Mouse (Mus musculus): ENCODE data around the gene Iffo1. TPM values are rescaled to one million over a fixed set of nuclear protein-coding genes. Genes with fewer than 3 reads are reported as not detected.

Gene Iffo1
- polyA plus RNA-seq, 1 experiment: 51.8 TPM

- TF ChIP-seq CTCF (IDR thresholded peaks at IDR 0.05; ENCODE audit: low read depth, low read length): no peak
- TF ChIP-seq POLR2A (IDR thresholded peaks at IDR 0.05; ENCODE audit: borderline replicate concordance, low read depth, low read length): no peak
- Histone ChIP-seq H3K27ac (ENCODE audit: insufficient read depth, low read depth, low read length) (no peak overlapping the region), H3K4me1 (ENCODE audit: control insufficient read depth, insufficient read depth, low read length) (peaks cover 9% of the 10 kb centered on the region)
These were observed 52.1 kb downstream of the Iffo1 start for GRCm38 (mm10) chr6:125197166-125197565.

DNA sequence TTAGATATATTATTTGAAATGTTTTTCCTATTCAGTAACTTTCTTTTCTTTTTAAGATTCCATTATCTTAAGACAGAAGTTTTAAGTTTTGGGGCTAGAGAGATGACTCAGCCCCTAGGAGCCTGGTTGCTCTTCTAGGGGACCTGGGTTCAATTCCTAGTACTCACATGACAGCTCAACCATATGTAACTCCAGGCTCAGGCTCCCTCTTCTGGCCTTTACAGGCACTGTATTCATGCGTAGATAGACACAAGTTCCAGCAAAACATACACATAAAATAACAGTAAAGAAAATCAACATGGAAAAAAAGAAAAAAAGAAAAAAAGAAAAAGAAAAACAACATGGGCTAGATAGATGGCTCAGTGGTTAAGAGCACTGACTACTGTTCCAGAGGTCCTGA is 65.4 kb downstream of the Iffo1 start:
- H3K4me1 ChIP-seq (ENCODE audit: control insufficient read depth, insufficient read depth, low read length): peaks cover 3% of the 10 kb centered on the region; the same call in 1 of the 2 replicates
- H3K27ac ChIP-seq (ENCODE audit: insufficient read depth, low read depth, low read length): no peak overlapping the region
- TF ChIP-seq CTCF (IDR thresholded peaks at IDR 0.05; ENCODE audit: low read depth, low read length): no peak
- TF ChIP-seq POLR2A (IDR thresholded peaks at IDR 0.05; ENCODE audit: borderline replicate concordance, low read depth, low read length): no peak

More at GRCm38 (mm10) chr6:125197166-125197565, 52.1 kb downstream of the Iffo1 start:
- H3K4me3 ChIP-seq (ENCODE audit: insufficient read depth, low read length): no peak overlapping the region

More for the DNA sequence above, 65.4 kb downstream of the Iffo1 start:
- H3K4me3 ChIP-seq (ENCODE audit: insufficient read depth, low read length): no peak overlapping the region

Other genes starting within 250 kb of the Iffo1 start
- gene Lag3, start 233.5 kb upstream of the Iffo1 start, polyA plus RNA-seq (2012; ENCODE audit: insufficient read depth, insufficient read length, missing spikeins): 0.44 TPM in 1 of 2 replicates, not detected in the other
- 820 and 821 TPM in 2 replicates for gene Ptms, start 225.1 kb upstream of the Iffo1 start, polyA plus RNA-seq (2012; ENCODE audit: insufficient read depth, insufficient read length, missing spikeins)
- gene Mlf2, start 213.9 kb upstream of the Iffo1 start, polyA plus RNA-seq (2012; ENCODE audit: insufficient read depth, insufficient read length, missing spikeins): 186 and 188 TPM in 2 replicates
- gene Cops7a, start 179.7 kb upstream of the Iffo1 start, polyA plus RNA-seq (2012; ENCODE audit: insufficient read depth, insufficient read length, missing spikeins): 49.3 and 58.7 TPM in 2 replicates
- gene Pianp, start 148.5 kb upstream of the Iffo1 start, polyA plus RNA-seq (2012; ENCODE audit: insufficient read depth, insufficient read length, missing spikeins): 5.5 and 7.2 TPM in 2 replicates
- gene Zfp384, start 136.1 kb upstream of the Iffo1 start, polyA plus RNA-seq (2012; ENCODE audit: insufficient read depth, insufficient read length, missing spikeins): 82.7 and 83.1 TPM in 2 replicates
- 110 and 113 TPM in 2 replicates for gene Ing4, start 105.5 kb upstream of the Iffo1 start, polyA plus RNA-seq (2012; ENCODE audit: insufficient read depth, insufficient read length, missing spikeins)
- 28.7 and 29.3 TPM in 2 replicates for gene Acrbp, start 95.6 kb upstream of the Iffo1 start, polyA plus RNA-seq (2012; ENCODE audit: insufficient read depth, insufficient read length, missing spikeins)
- gene Lpar5, start 77.3 kb upstream of the Iffo1 start, polyA plus RNA-seq (2012; ENCODE audit: insufficient read depth, insufficient read length, missing spikeins): 33.2 and 43.3 TPM in 2 replicates
- gene Chd4, start 49.3 kb upstream of the Iffo1 start, polyA plus RNA-seq (2012; ENCODE audit: insufficient read depth, insufficient read length, missing spikeins): 122 and 144 TPM in 2 replicates
- 10.7 and 11.4 TPM in 2 replicates for gene Nop2, start 13.3 kb upstream of the Iffo1 start, polyA plus RNA-seq (2012; ENCODE audit: insufficient read depth, insufficient read length, missing spikeins)
- 229 and 264 TPM in 2 replicates for gene Gapdh, start 21.2 kb downstream of the Iffo1 start, polyA plus RNA-seq (2012; ENCODE audit: insufficient read depth, insufficient read length, missing spikeins)
- 83.1 and 85.5 TPM in 2 replicates for gene Ncapd2, start 46.5 kb downstream of the Iffo1 start, polyA plus RNA-seq (2012; ENCODE audit: insufficient read depth, insufficient read length, missing spikeins)
- 68.6 and 82.0 TPM in 2 replicates for gene Mrpl51, start 46.6 kb downstream of the Iffo1 start, polyA plus RNA-seq (2012; ENCODE audit: insufficient read depth, insufficient read length, missing spikeins)
- 15.0 and 15.1 TPM in 2 replicates for gene Vamp1, start 70.3 kb downstream of the Iffo1 start, polyA plus RNA-seq (2012; ENCODE audit: insufficient read depth, insufficient read length, missing spikeins)
- gene Tapbpl, start 86.6 kb downstream of the Iffo1 start, polyA plus RNA-seq (2012; ENCODE audit: insufficient read depth, insufficient read length, missing spikeins): 14.5 and 16.2 TPM in 2 replicates
- not detected in 2 replicates for gene Cd27, start 91.8 kb downstream of the Iffo1 start, polyA plus RNA-seq (2012; ENCODE audit: insufficient read depth, insufficient read length, missing spikeins)
- gene Tuba3a, start 140.8 kb downstream of the Iffo1 start, polyA plus RNA-seq (2012; ENCODE audit: insufficient read depth, insufficient read length, missing spikeins): not detected in 2 replicates
- gene Ltbr, start 168.6 kb downstream of the Iffo1 start, polyA plus RNA-seq (2012; ENCODE audit: insufficient read depth, insufficient read length, missing spikeins): 55.6 and 60.0 TPM in 2 replicates
- gene Scnn1a, start 175.4 kb downstream of the Iffo1 start, polyA plus RNA-seq (2012; ENCODE audit: insufficient read depth, insufficient read length, missing spikeins): 0.88 and 1.1 TPM in 2 replicates
- 145 and 152 TPM in 2 replicates for gene Tnfrsf1a, start 204.1 kb downstream of the Iffo1 start, polyA plus RNA-seq (2012; ENCODE audit: insufficient read depth, insufficient read length, missing spikeins)
- not detected in 2 replicates for gene Plekhg6, start 235.6 kb downstream of the Iffo1 start, polyA plus RNA-seq (2012; ENCODE audit: insufficient read depth, insufficient read length, missing spikeins)

Measured in bone marrow macrophage, adult 2 months (primary cell).